Mouse (Mus musculus): ENCODE data around the gene Rasgrp4.

- no peak for TF ChIP-seq CTCF (IDR thresholded peaks at IDR 0.05; ENCODE audit: borderline replicate concordance, insufficient read depth, low read depth, low read length)
- TF ChIP-seq POLR2A (IDR thresholded peaks at IDR 0.05; ENCODE audit: borderline replicate concordance, insufficient read depth, low read length) = no peak
Measured at GRCm38 (mm10) chr7:29148771-29149170, 14.1 kb downstream of the Rasgrp4 start.

Data from cerebellum, adult 2 months (tissue).